Mouse (Mus musculus) thymus, adult 2 months (tissue): Measurements from ENCODE around the gene Cdt1.

Source experiments
- CTCF ChIP-seq: fragments of 200-500 bp; IDR thresholded peaks from 2 replicates; pipeline ENCODE4 v1.5.1; 2012; ENCODE audit warnings: mild to moderate bottlenecking, control low read depth, low read length, moderate library complexity, borderline replicate concordance; ENCODE audit not compliant: control insufficient read depth, poor library complexity, insufficient read depth; ENCODE audit errors: extremely low read depth
- POLR2A ChIP-seq: fragments of 200-500 bp; IDR thresholded peaks from 2 replicates; pipeline ENCODE4 v1.6.1; 2012; ENCODE audit warnings: mild to moderate bottlenecking, low read length, control low read depth, moderate library complexity; ENCODE audit not compliant: control insufficient read depth, poor library complexity, insufficient read depth; ENCODE audit errors: extremely low read depth

GRCm38 (mm10) chr8:122574667-122575251 is 6.9 kb downstream of the Cdt1 start:
- no peak for TF ChIP-seq CTCF
- no peak for TF ChIP-seq POLR2A
